Mouse (Mus musculus): ENCODE measurements around the gene Ccdc194.

DNA sequence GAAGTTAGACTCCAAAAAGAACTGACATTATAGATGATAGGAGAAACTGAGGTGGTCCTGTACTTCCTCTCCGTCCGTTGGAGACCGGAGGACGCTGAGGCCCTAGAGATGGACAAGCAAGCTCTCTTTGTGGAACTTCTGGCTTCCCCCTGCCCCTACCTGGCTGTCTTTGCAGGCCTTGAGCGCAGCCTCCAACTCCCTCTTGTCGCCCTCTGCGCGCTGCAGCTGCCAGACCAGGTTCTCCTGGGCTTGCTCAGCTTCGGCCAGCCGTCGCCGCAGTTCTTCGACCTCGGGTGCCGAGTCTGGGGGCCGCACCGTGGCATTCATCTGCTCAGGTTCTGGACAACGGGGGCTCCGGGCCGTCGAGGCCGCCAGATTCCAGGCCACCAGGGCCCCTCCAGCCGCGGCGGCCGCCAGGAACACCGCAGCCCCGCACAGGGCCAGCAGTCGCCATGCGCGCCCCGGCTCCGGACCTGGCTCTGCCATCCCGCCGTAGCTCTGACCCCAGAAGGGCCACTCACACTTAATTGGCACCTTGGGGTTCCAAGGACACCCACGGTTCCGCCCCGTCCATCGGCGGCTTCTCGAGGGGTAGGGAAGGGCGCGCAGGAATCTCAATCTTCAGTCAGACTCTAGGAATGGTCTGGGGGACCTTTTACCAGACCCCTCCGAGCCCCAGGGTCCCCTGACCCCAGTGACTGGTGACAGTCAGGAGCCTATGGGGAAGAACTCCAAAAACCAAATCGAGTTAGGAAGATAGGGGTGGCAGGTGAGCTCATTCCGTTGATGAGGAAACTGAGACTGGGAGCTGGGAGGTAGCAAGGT lies at the start of gene Ccdc194:
- no peak for TF ChIP-seq CTCF (IDR thresholded peaks at IDR 0.05; ENCODE audit: borderline replicate concordance, control insufficient read depth, extremely low read depth, insufficient read depth, low read length, poor library complexity)
- TF ChIP-seq POLR2A (IDR thresholded peaks at IDR 0.05; ENCODE audit: control insufficient read depth, extremely low read depth, insufficient read depth, low read length, poor library complexity): no peak

Measured in thymus, adult 2 months (tissue).